Mouse (Mus musculus): ENCODE data around the gene Rnf111. TPM values are rescaled to one million over a fixed set of nuclear protein-coding genes. Genes with fewer than 3 reads are reported as not detected.

Gene Rnf111
- total and polyA plus RNA-seq, 2 experiments from 2014 or later, result 14.9 to 35.9 TPM

DNA sequence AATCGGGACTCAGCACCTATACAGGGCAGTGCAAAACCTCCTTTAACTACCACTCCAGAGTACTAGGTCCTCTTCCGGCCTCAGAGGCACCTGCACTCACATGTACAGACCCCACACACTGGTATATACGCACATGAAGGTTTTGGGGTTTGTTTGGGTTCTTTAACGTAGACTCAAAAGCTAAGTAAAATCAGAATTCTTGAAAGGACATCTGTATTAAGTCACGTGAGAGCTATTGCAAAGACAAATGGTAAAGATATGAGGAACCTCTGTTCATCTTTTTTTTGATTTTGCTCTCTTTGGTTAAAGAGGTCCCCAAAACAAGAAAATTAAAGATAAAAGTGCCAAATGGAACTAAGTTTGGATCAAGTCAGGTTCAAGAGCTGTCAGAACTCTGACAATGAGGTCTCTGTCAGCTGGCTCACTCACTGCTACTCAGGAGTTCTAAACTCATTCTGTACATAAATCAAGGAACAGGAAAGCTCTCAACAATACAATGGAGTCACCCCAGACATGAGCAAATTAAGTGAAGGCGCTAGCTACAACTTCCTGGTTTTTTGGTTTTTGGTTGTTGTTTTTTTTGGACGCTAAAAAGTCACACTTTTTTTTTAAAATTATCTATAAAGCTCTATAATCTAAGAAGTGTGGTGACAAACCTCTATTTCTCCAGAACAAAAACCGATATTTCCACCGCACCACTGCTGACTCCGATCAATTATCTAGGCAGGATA lies 1.1 kb downstream of the Rnf111 start:
- peak overlapping the region; percentile 96 for H3K27ac ChIP-seq
- 37% methylated on average over 10 of the region's 10 CpGs for WGBS
- DNase-seq (ENCODE audit: low spot score) (no peak), ATAC-seq (no peak)
- no peaks in the 10 kb centered on the region for H3K36me3 ChIP-seq (ENCODE audit: insufficient read depth, low read length)
- peaks cover 6% of the 10 kb centered on the region for H3K4me1 ChIP-seq (ENCODE audit: insufficient read depth, low read length)
- peak overlapping the region; percentile 96 for H3K9ac ChIP-seq (replicated peaks; ENCODE audit: low read length)
- peak overlapping the region; percentile 72 for H3K4me2 ChIP-seq (ENCODE audit: low read depth, low read length)
- H3K9me3 ChIP-seq (ENCODE audit: low read length), result no peaks in the 10 kb centered on the region
- H3K27me3 ChIP-seq (ENCODE audit: insufficient read depth, low read length), result no peaks in the 10 kb centered on the region
- TF ChIP-seq CTCF (IDR thresholded peaks at IDR 0.05; ENCODE audit: low read depth), result no peak
- peak overlapping the region; percentile 85 for H3K4me3 ChIP-seq (ENCODE audit: low read length)

- H3K4me2 ChIP-seq (ENCODE audit: low read depth, low read length), result no peak overlapping the region
- H3K27me3 ChIP-seq (ENCODE audit: insufficient read depth, low read length), result no peaks in the 10 kb centered on the region
- no peak for ATAC-seq
- no peaks in the 10 kb centered on the region for H3K36me3 ChIP-seq (ENCODE audit: insufficient read depth, low read length)
- no peak overlapping the region for H3K4me3 ChIP-seq (ENCODE audit: low read length)
- DNase-seq (ENCODE audit: low spot score), result no peak
- no peak for TF ChIP-seq CTCF (IDR thresholded peaks at IDR 0.05; ENCODE audit: low read depth)
- no peaks in the 10 kb centered on the region for H3K9me3 ChIP-seq (ENCODE audit: low read length)
- no peak overlapping the region for H3K9ac ChIP-seq (replicated peaks; ENCODE audit: low read length)
- H3K27ac ChIP-seq, result no peak overlapping the region
- H3K4me1 ChIP-seq (ENCODE audit: insufficient read depth, low read length), result peaks cover 3% of the 10 kb centered on the region
Measured at GRCm38 (mm10) chr9:70496990-70497389, 6.5 kb downstream of the Rnf111 start.

GRCm38 (mm10) chr9:70493038-70493437 lies 10.5 kb downstream of the Rnf111 start:
- no peak overlapping the region for H3K4me2 ChIP-seq (ENCODE audit: low read depth, low read length)
- H3K27ac ChIP-seq, result no peak overlapping the region
- no peak overlapping the region for H3K9ac ChIP-seq (replicated peaks; ENCODE audit: low read length)
- no peaks in the 10 kb centered on the region for H3K27me3 ChIP-seq (ENCODE audit: insufficient read depth, low read length)
- H3K4me1 ChIP-seq (ENCODE audit: insufficient read depth, low read length), result no peaks in the 10 kb centered on the region
- ATAC-seq, result no peak
- no peaks in the 10 kb centered on the region for H3K36me3 ChIP-seq (ENCODE audit: insufficient read depth, low read length)
- WGBS, result 93% methylated on average over 2 of the region's 2 CpGs
- DNase-seq (ENCODE audit: low spot score), result no peak
- no peaks in the 10 kb centered on the region for H3K9me3 ChIP-seq (ENCODE audit: low read length)
- TF ChIP-seq CTCF (IDR thresholded peaks at IDR 0.05; ENCODE audit: low read depth), result no peak
- no peak overlapping the region for H3K4me3 ChIP-seq (ENCODE audit: low read length)

- ATAC-seq (no peak), DNase-seq (ENCODE audit: low spot score) (no peak)
- H3K4me3 ChIP-seq (ENCODE audit: low read length), result no peak overlapping the region
- no peaks in the 10 kb centered on the region for H3K9me3 ChIP-seq (ENCODE audit: low read length)
- TF ChIP-seq CTCF (IDR thresholded peaks at IDR 0.05; ENCODE audit: low read depth), result no peak
- H3K27me3 ChIP-seq (ENCODE audit: insufficient read depth, low read length), result no peaks in the 10 kb centered on the region
- no peaks in the 10 kb centered on the region for H3K36me3 ChIP-seq (ENCODE audit: insufficient read depth, low read length)
- 82% methylated on average over 1 of the region's 1 CpGs for WGBS
- H3K27ac ChIP-seq, result no peak overlapping the region
- no peak overlapping the region for H3K9ac ChIP-seq (replicated peaks; ENCODE audit: low read length)
- no peak overlapping the region for H3K4me2 ChIP-seq (ENCODE audit: low read depth, low read length)
- no peaks in the 10 kb centered on the region for H3K4me1 ChIP-seq (ENCODE audit: insufficient read depth, low read length)
Measured at GRCm38 (mm10) chr9:70491176-70491575, 12.3 kb downstream of the Rnf111 start.

GRCm38 (mm10) chr9:70487401-70487800 lies 16.1 kb downstream of the Rnf111 start:
- H3K27me3 ChIP-seq (ENCODE audit: insufficient read depth, low read length), result no peaks in the 10 kb centered on the region
- H3K27ac ChIP-seq, result no peak overlapping the region
- H3K9me3 ChIP-seq (ENCODE audit: low read length), result no peaks in the 10 kb centered on the region
- no peaks in the 10 kb centered on the region for H3K36me3 ChIP-seq (ENCODE audit: insufficient read depth, low read length)
- H3K9ac ChIP-seq (replicated peaks; ENCODE audit: low read length), result no peak overlapping the region
- no peak for TF ChIP-seq CTCF (IDR thresholded peaks at IDR 0.05; ENCODE audit: low read depth)
- ATAC-seq (no peak), DNase-seq (ENCODE audit: low spot score) (no peak)
- 75% methylated on average over 2 of the region's 2 CpGs for WGBS
- H3K4me2 ChIP-seq (ENCODE audit: low read depth, low read length), result no peak overlapping the region
- no peaks in the 10 kb centered on the region for H3K4me1 ChIP-seq (ENCODE audit: insufficient read depth, low read length)
- H3K4me3 ChIP-seq (ENCODE audit: low read length), result no peak overlapping the region

- no peak overlapping the region for H3K4me3 ChIP-seq (ENCODE audit: low read length)
- H3K4me1 ChIP-seq (ENCODE audit: insufficient read depth, low read length), result no peaks in the 10 kb centered on the region
- H3K4me2 ChIP-seq (ENCODE audit: low read depth, low read length), result no peak overlapping the region
- no peaks in the 10 kb centered on the region for H3K27me3 ChIP-seq (ENCODE audit: insufficient read depth, low read length)
- 87% methylated on average over 1 of the region's 1 CpGs for WGBS
- no peak for TF ChIP-seq CTCF (IDR thresholded peaks at IDR 0.05; ENCODE audit: low read depth)
- no peak overlapping the region for H3K27ac ChIP-seq
- ATAC-seq (no peak), DNase-seq (ENCODE audit: low spot score) (no peak)
- no peak overlapping the region for H3K9ac ChIP-seq (replicated peaks; ENCODE audit: low read length)
- H3K9me3 ChIP-seq (ENCODE audit: low read length), result no peaks in the 10 kb centered on the region
- H3K36me3 ChIP-seq (ENCODE audit: insufficient read depth, low read length), result no peaks in the 10 kb centered on the region
Measured at GRCm38 (mm10) chr9:70485840-70486239, 17.7 kb downstream of the Rnf111 start.

DNA sequence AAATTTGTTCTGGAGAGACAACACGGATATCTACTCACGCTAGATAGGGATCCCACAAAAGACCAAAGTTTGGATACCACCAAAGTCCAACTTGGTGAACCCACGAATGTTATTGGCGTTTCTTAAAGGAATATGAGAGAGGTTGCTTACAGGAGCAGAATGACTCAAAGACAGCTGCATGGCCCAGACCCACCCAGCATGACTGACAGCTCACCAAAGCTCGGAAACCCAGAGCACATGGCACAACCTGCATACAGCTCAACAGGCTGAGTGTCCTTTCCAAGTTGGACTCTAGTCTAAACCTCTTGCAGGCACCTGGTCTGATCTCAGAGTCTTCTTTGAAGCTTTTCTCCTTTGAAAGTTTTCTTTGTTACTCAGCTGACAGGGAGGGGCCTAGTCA lies 20.0 kb downstream of the Rnf111 start:
- no peak for TF ChIP-seq CTCF (IDR thresholded peaks at IDR 0.05; ENCODE audit: low read depth)
- Histone ChIP-seq H3K4me2 (ENCODE audit: low read depth, low read length) (no peak overlapping the region), H3K4me3 (ENCODE audit: low read length) (no peak overlapping the region), H3K36me3 (ENCODE audit: insufficient read depth, low read length) (no peaks in the 10 kb centered on the region), H3K9ac (replicated peaks; ENCODE audit: low read length) (no peak overlapping the region), H3K9me3 (ENCODE audit: low read length) (no peaks in the 10 kb centered on the region), H3K27ac (no peak overlapping the region), H3K27me3 (ENCODE audit: insufficient read depth, low read length) (no peaks in the 10 kb centered on the region), H3K4me1 (ENCODE audit: insufficient read depth, low read length) (no peaks in the 10 kb centered on the region)
- 94% methylated on average over 5 of the region's 5 CpGs for WGBS
- ATAC-seq, result no peak
- no peak for DNase-seq (ENCODE audit: low spot score)

All from hindbrain, postnatal 0 days (tissue).